Mouse (Mus musculus): ENCODE data around the gene Gm19935.

- TF ChIP-seq CTCF (IDR thresholded peaks at IDR 0.05; ENCODE audit: control insufficient read depth, insufficient read depth, insufficient replicate concordance, low read depth, low read length), result no peak
- no peak for TF ChIP-seq POLR2A (IDR thresholded peaks at IDR 0.05; ENCODE audit: control insufficient read depth, low read depth, low read length)
These were observed 32.4 kb upstream of the Gm19935 start for GRCm38 (mm10) chr8:90849462-90850050.

Data from testis, adult 2 months (tissue).